Mouse (Mus musculus) lung, postnatal 0 days (tissue): Measurements from ENCODE around the gene Alpi.

Experiments used
- CTCF ChIP-seq: IDR thresholded peaks from 2 replicates; pipeline ENCODE4 v1.5.1; 2016; ENCODE audit warnings: antibody characterized with exemption, mild to moderate bottlenecking
- EP300 ChIP-seq: IDR thresholded peaks from 2 replicates; pipeline ENCODE4 v1.6.1; 2016; ENCODE audit warnings: antibody characterized with exemption, mild to moderate bottlenecking, control low read depth

DNA sequence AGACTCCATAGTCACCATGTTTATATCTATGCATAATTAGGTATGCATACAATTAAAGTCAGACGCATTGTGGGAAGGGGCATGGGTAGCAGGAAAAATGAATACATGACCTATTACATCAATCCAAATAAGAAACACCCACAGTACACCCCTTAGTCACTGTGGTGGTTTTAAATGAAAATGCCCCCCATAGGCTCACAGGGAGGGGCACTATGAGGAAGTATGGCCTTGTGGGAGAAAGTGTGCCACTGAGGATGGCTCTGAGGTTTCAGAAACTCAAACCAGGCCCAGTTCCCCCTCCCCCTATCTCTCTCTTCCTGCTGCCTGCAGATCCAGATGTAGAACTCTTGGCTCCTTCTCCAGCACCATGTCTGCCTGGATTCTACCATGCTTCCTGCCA is 2.5 kb upstream of the Alpi start:
- TF ChIP-seq CTCF (no peak), EP300 (no peak)
